Mouse (Mus musculus): ENCODE measurements around the gene Myo18a.
A peak's percentile ranks its signal among the peaks of the same experiment; 100 is the strongest.

DNA sequence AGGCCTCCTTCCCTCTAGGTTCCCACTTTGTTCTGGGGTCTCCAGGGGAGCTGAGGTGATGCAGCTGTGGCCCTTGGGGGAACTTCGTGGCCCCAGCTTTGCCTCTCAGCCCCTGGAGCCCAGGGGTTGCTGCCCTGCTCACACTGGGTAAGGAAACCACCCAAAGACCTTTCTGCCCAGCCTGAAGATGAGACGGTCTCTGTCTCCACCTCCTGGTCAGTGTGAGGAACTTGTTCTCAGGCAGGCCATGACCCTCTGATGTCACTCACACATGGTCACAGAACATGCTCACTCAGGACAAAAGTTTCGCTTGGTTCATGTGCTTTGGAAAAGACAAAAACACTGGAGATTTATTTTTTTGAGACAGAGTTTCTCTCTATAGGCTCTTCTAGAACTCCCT lies 53.0 kb downstream of the Myo18a start:
- no peak for TF ChIP-seq POLR2A (IDR thresholded peaks at IDR 0.05; ENCODE audit: extremely low read depth, insufficient read depth, low read length)
- TF ChIP-seq CTCF (IDR thresholded peaks at IDR 0.05; ENCODE audit: extremely low read depth, insufficient read depth, low read length), result peak; percentile 92

All from cortical plate, adult 2 months (tissue).